Mouse (Mus musculus): ENCODE measurements around the gene Olfr418. TPM values are rescaled to one million over a fixed set of nuclear protein-coding genes. Genes with fewer than 3 reads are reported as not detected.
"Not testable (repeated sequence)": the region's sequence is repeated elsewhere in the genome, so short reads cannot be mapped to it uniquely, and the experiment has no call there.

The Olfr418 gene
- polyA plus RNA-seq (2016; fragmentation: Nextera tagmentation; extraction: Ambion mirVana): not detected in 2 replicates

- no peaks in the 10 kb centered on the region for H3K4me1 ChIP-seq
- ATAC-seq (ENCODE audit: low FRiP score): no peak
- no peaks in the 10 kb centered on the region for H3K9me3 ChIP-seq (replicated peaks)
- no peaks in the 10 kb centered on the region for H3K36me3 ChIP-seq
- no peak within 1 kb of the TSS for H3K4me2 ChIP-seq (replicated peaks)
- H3K9ac ChIP-seq: no peak within 1 kb of the TSS
- H3K4me3 ChIP-seq: no peak within 1 kb of the TSS
- H3K27me3 ChIP-seq: no peaks in the 10 kb centered on the region
- H3K27ac ChIP-seq: no peak within 1 kb of the TSS
Measured at GRCm38 (mm10) chr1:173265701-173266100, at the start of gene Olfr418. Olfr418 (plus strand) TSS chr1:173266001.

GRCm38 (mm10) chr1:173216481-173216880 is 49.3 kb upstream of the Olfr418 start:
- WGBS: 89% methylated on average over 3 of the region's 3 CpGs
- H3K4me1 ChIP-seq: no peaks in the 10 kb centered on the region
- no peak overlapping the region for H3K4me3 ChIP-seq
- H3K4me2 ChIP-seq (replicated peaks): no peak overlapping the region
- H3K9me3 ChIP-seq (replicated peaks): no peaks in the 10 kb centered on the region
- H3K36me3 ChIP-seq: no peaks in the 10 kb centered on the region
- no peak for ATAC-seq (ENCODE audit: low FRiP score)
- no peak overlapping the region for H3K27ac ChIP-seq
- H3K9ac ChIP-seq: no peak overlapping the region
- no peaks in the 10 kb centered on the region for H3K27me3 ChIP-seq

GRCm38 (mm10) chr1:173227081-173227480 is 38.7 kb upstream of the Olfr418 start, which contains the start of gene Fcer1a:
Fcer1a (minus strand) TSS chr1:173227214.
- Histone ChIP-seq H3K27me3 (no peaks in the 10 kb centered on the region), H3K9me3 (replicated peaks) (no peaks in the 10 kb centered on the region), H3K9ac (no peak within 1 kb of the TSS), H3K27ac (no peak within 1 kb of the TSS), H3K4me2 (replicated peaks) (no peak within 1 kb of the TSS), H3K4me1 (no peaks in the 10 kb centered on the region), H3K4me3 (no peak within 1 kb of the TSS), H3K36me3 (no peaks in the 10 kb centered on the region)
- WGBS: 93% methylated on average over 2 of the region's 2 CpGs
- no peak for ATAC-seq (ENCODE audit: low FRiP score)

- H3K27ac ChIP-seq; H3K36me3 ChIP-seq; H3K27me3 ChIP-seq; H3K9ac ChIP-seq; H3K4me2 ChIP-seq (replicated peaks); H3K9me3 ChIP-seq (replicated peaks); ATAC-seq (ENCODE audit: low FRiP score); H3K4me3 ChIP-seq; H3K4me1 ChIP-seq: not testable (repeated sequence)
- WGBS: 86% methylated on average over 1 of the region's 1 CpGs
Measured at GRCm38 (mm10) chr1:173237004-173237403, 28.8 kb upstream of the Olfr418 start.

GRCm38 (mm10) chr1:173249888-173250287 is 15.9 kb upstream of the Olfr418 start:
- Histone ChIP-seq H3K4me3 (no peak overlapping the region), H3K9ac (no peak overlapping the region), H3K36me3 (no peaks in the 10 kb centered on the region), H3K4me1 (no peaks in the 10 kb centered on the region), H3K27ac (no peak overlapping the region), H3K9me3 (replicated peaks) (no peaks in the 10 kb centered on the region), H3K4me2 (replicated peaks) (no peak overlapping the region), H3K27me3 (no peaks in the 10 kb centered on the region)
- ATAC-seq (ENCODE audit: low FRiP score): no peak
- 92% methylated on average over 3 of the region's 3 CpGs for WGBS

GRCm38 (mm10) chr1:173277677-173278076 is 11.9 kb downstream of the Olfr418 start, which contains the start of gene Mptx2:
Mptx2 (minus strand) TSS chr1:173277777.
- ATAC-seq (ENCODE audit: low FRiP score): no peak
- 79% methylated on average over 3 of the region's 3 CpGs for WGBS
- H3K9me3 ChIP-seq (replicated peaks): no peaks in the 10 kb centered on the region
- H3K4me2 ChIP-seq (replicated peaks): no peak within 1 kb of the TSS
- H3K4me1 ChIP-seq: no peaks in the 10 kb centered on the region
- H3K36me3 ChIP-seq: no peaks in the 10 kb centered on the region
- no peak within 1 kb of the TSS for H3K27ac ChIP-seq
- no peak within 1 kb of the TSS for H3K9ac ChIP-seq
- no peak within 1 kb of the TSS for H3K4me3 ChIP-seq
- no peaks in the 10 kb centered on the region for H3K27me3 ChIP-seq

GRCm38 (mm10) chr1:173302795-173303194 is 37.0 kb downstream of the Olfr418 start:
- H3K4me1 ChIP-seq; H3K36me3 ChIP-seq; H3K27me3 ChIP-seq; H3K4me3 ChIP-seq; H3K9ac ChIP-seq; H3K4me2 ChIP-seq (replicated peaks); H3K27ac ChIP-seq; ATAC-seq (ENCODE audit: low FRiP score); H3K9me3 ChIP-seq (replicated peaks): not testable (repeated sequence)
- 63% methylated on average over 3 of the region's 3 CpGs for WGBS

- H3K27ac ChIP-seq; H3K4me3 ChIP-seq; H3K4me2 ChIP-seq (replicated peaks); H3K4me1 ChIP-seq; H3K9ac ChIP-seq; H3K27me3 ChIP-seq; ATAC-seq (ENCODE audit: low FRiP score); H3K9me3 ChIP-seq (replicated peaks); H3K36me3 ChIP-seq: not testable (repeated sequence)
- WGBS: 91% methylated on average over 7 of the region's 7 CpGs
Measured at GRCm38 (mm10) chr1:173313535-173314050, 47.8 kb downstream of the Olfr418 start.

GRCm38 (mm10) chr1:173315725-173316124 is 49.9 kb downstream of the Olfr418 start:
- 95% methylated on average over 3 of the region's 3 CpGs for WGBS
- no peak overlapping the region for H3K4me3 ChIP-seq
- H3K9me3 ChIP-seq (replicated peaks): no peaks in the 10 kb centered on the region
- H3K4me1 ChIP-seq: no peaks in the 10 kb centered on the region
- H3K36me3 ChIP-seq: no peaks in the 10 kb centered on the region
- no peaks in the 10 kb centered on the region for H3K27me3 ChIP-seq
- no peak overlapping the region for H3K9ac ChIP-seq
- no peak for ATAC-seq (ENCODE audit: low FRiP score)
- no peak overlapping the region for H3K27ac ChIP-seq
- no peak overlapping the region for H3K4me2 ChIP-seq (replicated peaks)

- Histone ChIP-seq H3K4me3 (no peak overlapping the region), H3K4me1 (0 out of 2 replicates have a peak, but pooled peaks cover 6% of the 10 kb centered on the region), H3K27ac (no peak overlapping the region), H3K27me3 (no peaks in the 10 kb centered on the region), H3K9ac (no peak overlapping the region), H3K9me3 (replicated peaks) (no peaks in the 10 kb centered on the region), H3K4me2 (replicated peaks) (no peak overlapping the region), H3K36me3 (no peaks in the 10 kb centered on the region)
- WGBS: 90% methylated on average over 2 of the region's 2 CpGs
- ATAC-seq (ENCODE audit: low FRiP score): no peak
Measured at GRCm38 (mm10) chr1:173317925-173318477, 52.2 kb downstream of the Olfr418 start.

GRCm38 (mm10) chr1:173321593-173322248 is 55.9 kb downstream of the Olfr418 start:
- Histone ChIP-seq H3K27ac (no peak overlapping the region), H3K4me3 (no peak overlapping the region), H3K9me3 (replicated peaks) (no peaks in the 10 kb centered on the region), H3K27me3 (no peaks in the 10 kb centered on the region), H3K9ac (no peak overlapping the region), H3K4me1 (0 out of 2 replicates have a peak, but pooled peaks cover 6% of the 10 kb centered on the region), H3K4me2 (replicated peaks) (no peak overlapping the region), H3K36me3 (no peaks in the 10 kb centered on the region)
- 46% methylated on average over 8 of the region's 8 CpGs for WGBS
- ATAC-seq (ENCODE audit: low FRiP score): peak; percentile 57

- H3K27me3 ChIP-seq: no peaks in the 10 kb centered on the region
- H3K9ac ChIP-seq: no peak overlapping the region
- WGBS: 68% methylated on average over 6 of the region's 6 CpGs
- peak; percentile 49; the same call in 1 of the 2 replicates for ATAC-seq (ENCODE audit: low FRiP score)
- H3K27ac ChIP-seq: no peak overlapping the region
- no peak overlapping the region for H3K4me2 ChIP-seq (replicated peaks)
- no peaks in the 10 kb centered on the region for H3K36me3 ChIP-seq
- no peaks in the 10 kb centered on the region for H3K9me3 ChIP-seq (replicated peaks)
- H3K4me1 ChIP-seq: 0 out of 2 replicates have a peak, but pooled peaks cover 6% of the 10 kb centered on the region
- H3K4me3 ChIP-seq: no peak overlapping the region
Measured at GRCm38 (mm10) chr1:173322249-173322627, 56.4 kb downstream of the Olfr418 start.

All from hindbrain, embryonic 12.5 days (tissue).